Mouse (Mus musculus) CD4-positive, CD25-positive, alpha-beta regulatory T cell, adult 4 months (primary cell): ENCODE measurements around the gene Ptdss2. TPM values are rescaled to one million over a fixed set of nuclear protein-coding genes. Genes with fewer than 3 reads are reported as not detected.

Experiments used
- ATAC-seq: one replicate; pipeline ENCODE4 v1.8.0; 2017
- polyA plus RNA-seq, 2 experiments: library from polyadenylated mRNA; unstranded; fragments of 100-300 nt; shearing (Covaris generic); gene quantifications; one replicate each; pipeline ENCODE4 v1.2.1; 2017

Ptdss2 gene
- polyA plus RNA-seq, 2 experiments from 2014 or later: 6.7 to 10.1 TPM

- ATAC-seq: no peak
Measured at GRCm38 (mm10) chr7:141175068-141175467, 52.9 kb downstream of the Ptdss2 start.

GRCm38 (mm10) chr7:141176173-141176572 is 54.0 kb downstream of the Ptdss2 start:
- ATAC-seq: peak; percentile 44

GRCm38 (mm10) chr7:141188194-141188593 is 66.0 kb downstream of the Ptdss2 start:
- no peak for ATAC-seq

- no peak for ATAC-seq
Measured at GRCm38 (mm10) chr7:141188733-141189132, 66.6 kb downstream of the Ptdss2 start.

DNA sequence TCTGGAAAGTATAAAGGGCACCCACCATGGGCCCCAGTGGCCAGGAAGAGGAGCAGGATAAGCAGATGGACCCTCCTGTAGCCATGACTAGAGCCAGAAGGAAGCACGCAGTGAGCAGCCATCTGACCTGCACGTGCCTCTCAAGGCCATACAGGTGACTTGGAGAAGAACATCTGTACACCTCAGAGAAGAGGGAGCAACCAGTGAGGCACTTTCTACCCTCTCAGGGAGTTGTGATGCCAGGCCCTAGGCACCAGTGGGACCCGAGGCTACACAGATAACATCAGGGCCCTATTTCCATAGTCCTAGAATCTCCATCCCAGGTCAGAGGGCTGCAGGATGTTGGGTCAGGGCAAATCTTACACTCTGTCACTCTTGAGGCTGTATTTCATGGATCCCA is 68.0 kb downstream of the Ptdss2 start:
- ATAC-seq: no peak

DNA sequence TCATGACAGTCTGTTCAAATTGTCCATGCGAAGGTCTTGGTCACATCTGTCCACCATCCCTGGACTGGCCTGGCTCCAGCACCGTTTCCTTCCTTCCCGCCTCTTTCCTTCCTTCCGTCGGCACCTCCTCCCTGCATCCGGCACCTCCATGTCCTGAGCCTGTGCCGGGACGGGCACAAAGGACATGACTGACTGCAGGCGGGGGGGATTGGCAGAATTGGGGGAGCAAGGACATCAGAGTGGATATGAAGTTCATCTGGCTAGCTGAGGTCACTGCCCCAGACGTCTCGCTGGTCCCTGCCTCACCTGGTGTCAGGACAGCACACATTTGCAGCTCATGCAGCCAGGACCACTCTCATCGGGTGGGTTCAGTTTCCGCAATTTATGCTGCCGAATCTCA is 68.9 kb downstream of the Ptdss2 start:
- ATAC-seq: no peak

DNA sequence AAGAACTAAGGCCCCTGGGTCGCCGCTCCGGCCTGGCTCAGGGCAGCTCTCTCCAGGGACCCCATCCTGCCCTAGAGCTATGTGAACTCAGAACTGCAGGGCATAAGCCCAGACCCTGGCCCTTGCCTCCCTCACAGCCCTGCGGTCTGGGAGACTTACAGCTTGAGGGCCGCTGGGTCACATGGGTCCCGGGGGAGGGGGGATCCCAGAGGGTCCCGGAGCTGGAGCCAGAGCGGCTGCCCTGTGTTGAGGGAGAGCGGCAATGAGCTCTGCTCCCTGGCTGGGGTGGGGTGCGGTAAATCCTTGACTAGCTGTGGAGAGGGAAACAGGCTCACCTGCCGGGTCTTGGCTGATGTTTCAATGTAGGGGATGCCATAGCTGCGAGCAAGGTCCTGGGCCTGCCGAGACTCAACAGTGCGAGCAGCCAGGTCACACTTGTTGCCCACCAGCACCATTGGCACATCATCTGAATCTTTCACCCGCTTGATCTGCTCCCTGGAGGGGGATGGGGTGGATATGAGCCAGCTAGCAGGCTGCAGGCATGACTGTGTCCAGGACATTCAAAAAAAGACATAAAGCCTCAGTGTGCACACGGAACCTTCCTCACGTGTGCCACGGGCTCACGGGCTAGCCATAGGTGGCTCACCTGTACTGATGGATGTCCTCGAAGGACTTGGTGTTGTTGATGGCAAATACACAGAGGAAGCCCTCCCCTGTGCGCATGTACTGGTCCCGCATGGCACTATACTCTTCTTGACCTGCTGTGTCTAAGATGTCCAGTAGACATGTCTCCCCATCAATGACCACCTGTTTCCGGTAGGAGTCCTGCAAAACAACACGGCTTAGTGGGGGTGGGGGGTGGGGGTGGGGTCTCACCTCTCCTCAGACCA is 69.9 kb downstream of the Ptdss2 start:
- no peak for ATAC-seq

- no peak for ATAC-seq
Measured at GRCm38 (mm10) chr7:141192776-141193347, 70.7 kb downstream of the Ptdss2 start.

DNA sequence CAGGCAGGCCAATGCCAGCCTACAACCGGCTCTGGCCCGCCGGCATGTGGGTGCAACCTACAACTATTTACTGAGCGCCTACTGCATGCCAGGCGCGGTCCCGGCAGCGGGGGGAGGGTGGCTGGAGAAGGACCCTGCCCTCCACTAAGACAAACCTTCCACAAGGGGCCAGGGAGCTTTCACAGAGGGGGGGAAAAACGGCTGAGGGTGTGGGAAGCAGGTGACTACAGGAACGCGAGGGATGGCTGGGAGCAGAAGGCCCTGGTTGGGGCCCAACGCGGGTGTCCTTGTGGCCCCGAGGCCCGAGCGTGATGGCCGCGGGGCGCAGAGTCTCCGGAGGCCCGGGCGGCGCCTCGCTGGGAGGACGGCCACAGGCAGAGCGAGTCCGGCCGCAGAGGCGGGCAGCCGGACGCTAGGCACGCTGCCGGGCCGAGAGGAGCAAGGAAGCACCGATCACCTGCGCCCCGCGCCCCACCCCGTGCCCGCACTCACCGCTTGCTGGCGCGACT is 71.2 kb downstream of the Ptdss2 start:
- ATAC-seq: no peak

GRCm38 (mm10) chr7:141193948-141194347 is 71.8 kb downstream of the Ptdss2 start, which contains the start of the genes Hras and Lrrc56:
Hras (minus strand) TSS chr7:141194005.
Lrrc56 (plus strand) TSS chr7:141194157.
- peak; percentile 97 for ATAC-seq

DNA sequence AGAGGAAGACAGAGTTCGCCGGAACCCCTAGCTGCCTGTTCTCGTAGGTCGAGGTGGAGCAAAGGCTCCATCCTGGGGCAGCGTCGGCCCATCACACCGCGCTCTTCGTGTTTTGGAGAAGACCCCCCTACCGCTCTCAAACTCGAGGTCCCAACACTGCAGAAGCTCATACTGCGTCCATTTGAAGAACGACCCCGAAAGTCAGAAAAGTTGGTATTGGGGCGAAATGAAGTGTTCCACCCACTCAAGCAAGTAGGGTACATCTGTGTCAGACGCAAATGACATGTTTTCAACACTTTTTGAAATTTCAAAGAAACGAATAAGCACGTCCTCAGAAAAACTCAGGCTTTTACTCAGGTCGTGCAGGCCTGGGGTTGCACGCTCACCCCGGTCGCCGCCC is 72.2 kb downstream of the Ptdss2 start:
- no peak for ATAC-seq

DNA sequence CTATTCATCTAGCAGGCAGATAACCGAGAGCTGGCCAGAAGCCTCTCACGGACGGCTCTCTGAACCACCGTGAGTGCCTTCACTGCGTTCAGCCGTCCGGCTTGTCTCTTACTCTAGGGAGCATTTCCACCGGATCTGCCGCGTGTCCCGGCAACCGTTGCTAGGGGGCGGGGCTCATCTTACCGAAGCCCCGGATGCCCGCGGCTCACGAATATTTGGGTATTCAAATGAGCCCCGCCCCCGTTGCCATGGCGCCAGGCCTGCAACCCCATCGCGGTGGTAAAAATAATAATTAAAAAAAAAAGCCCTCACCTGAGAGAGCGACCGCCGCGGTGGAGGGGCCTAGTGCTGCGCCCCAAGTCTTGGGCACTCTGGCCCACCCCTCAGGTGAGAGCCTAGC is 72.6 kb downstream of the Ptdss2 start:
- ATAC-seq: peak; percentile 72

DNA sequence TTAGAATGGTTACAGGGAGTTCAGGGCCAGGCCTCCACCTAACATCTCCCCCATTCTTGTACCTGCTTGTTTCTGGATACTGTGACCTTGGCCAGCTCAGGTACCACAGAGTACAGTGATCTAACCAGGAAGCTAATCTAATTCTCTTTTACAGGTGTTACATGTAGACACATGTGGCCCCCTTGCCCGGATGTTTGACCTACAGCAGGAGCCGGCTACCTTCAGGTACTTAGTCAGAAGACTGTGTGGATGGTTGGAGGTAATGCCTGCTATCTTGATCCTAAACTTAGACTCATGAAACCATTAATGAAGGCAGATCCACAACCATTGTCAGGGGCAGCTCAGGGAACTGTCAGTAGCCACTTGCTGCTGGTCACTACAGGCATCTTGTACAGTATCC is 73.6 kb downstream of the Ptdss2 start:
- ATAC-seq: no peak

DNA sequence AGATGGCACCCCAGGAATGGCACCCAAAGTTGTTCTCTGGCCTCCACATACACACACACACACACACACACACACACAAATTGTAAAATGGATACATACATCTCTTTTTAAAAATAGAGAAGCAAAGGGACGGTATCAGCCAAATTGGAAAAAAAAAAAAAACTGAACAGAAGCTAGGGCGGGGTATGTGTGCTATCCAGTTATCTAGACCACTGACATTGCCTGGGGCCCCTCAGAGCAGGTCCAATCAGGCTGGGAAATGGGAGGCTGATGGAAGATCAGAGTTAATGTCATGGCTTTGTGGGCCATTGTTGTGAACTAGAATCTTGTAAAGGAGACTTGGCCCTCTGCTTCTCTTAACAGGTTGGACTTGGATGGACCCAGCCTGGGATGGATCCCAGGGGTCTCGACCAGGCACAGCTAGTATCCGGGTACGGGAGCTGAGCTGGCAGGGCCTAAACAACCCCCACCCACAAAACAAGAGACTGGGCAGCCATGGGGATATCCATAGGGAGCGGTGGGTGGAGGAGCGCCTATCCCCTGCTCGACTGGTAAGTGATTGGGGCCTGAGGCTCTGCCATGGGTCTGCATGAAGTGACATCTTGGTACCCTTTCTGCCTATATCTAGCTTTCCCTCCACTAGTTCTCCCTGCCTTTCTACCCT is 74.6 kb downstream of the Ptdss2 start:
- no peak for ATAC-seq

DNA sequence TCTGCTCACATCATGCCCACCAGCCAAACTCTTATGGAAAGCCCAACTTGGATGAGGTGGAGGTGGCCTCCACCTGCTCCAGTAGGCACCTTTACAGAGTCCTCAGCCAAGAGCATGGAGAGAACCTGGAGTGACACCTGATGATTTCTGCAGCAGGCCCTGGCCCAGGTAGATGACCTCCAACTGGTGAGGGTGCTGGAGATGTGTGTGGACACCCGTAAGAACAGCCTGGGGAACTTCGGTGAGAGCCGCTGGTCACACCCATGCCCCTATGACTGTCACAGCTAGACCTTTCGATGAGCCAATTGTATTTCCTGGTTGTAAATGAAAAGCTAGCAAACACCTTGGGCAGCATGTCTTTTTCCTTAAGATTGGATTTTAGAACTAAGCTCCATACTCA is 75.9 kb downstream of the Ptdss2 start:
- no peak for ATAC-seq

- no peak for ATAC-seq
Measured at GRCm38 (mm10) chr7:141204546-141204945, 82.4 kb downstream of the Ptdss2 start.

- ATAC-seq: no peak
Measured at GRCm38 (mm10) chr7:141205504-141205903, 83.3 kb downstream of the Ptdss2 start.

- no peak for ATAC-seq
Measured at GRCm38 (mm10) chr7:141206182-141206937, 84.2 kb downstream of the Ptdss2 start.
